Mouse (Mus musculus): Measurements from ENCODE around the gene Mpp3. TPM values are rescaled to one million over a fixed set of nuclear protein-coding genes. Genes with fewer than 3 reads are reported as not detected.

The Mpp3 gene
- polyA plus RNA-seq, 1 experiment from 2014 or later: 2.7 TPM

- 90% methylated on average over 7 of the region's 7 CpGs for WGBS (ENCODE audit: insufficient replicate concordance)
- H3K36me3 ChIP-seq (ENCODE audit: control insufficient read depth, insufficient read depth, low read length): peaks cover 19% of the 10 kb centered on the region
- no peak overlapping the region for H3K27ac ChIP-seq (ENCODE audit: low read depth, low read length)
Observed at GRCm38 (mm10) chr11:101976949-101977348, 51.3 kb downstream of the Mpp3 start.

DNA sequence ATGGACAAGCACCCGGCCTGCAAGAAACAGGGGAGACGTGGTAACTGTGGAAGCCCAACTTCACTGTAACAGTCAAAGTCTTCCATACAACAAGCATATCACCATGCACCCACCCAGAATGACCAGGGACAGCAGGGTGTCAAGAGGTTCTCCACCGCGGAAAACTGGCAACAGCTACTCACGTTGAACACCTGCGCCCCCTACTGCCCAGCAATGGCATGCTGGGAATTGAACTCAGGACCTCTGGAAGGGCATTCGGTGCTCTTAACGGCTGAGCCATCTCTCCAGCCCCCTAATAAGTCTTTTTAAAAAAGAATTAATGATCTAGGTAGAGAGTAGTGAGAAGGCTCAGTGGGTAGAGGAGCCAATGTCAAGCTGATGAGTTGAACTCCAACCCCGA is 53.3 kb downstream of the Mpp3 start:
- no peaks in the 10 kb centered on the region for H3K27me3 ChIP-seq (ENCODE audit: control insufficient read depth, insufficient read depth, low read length)
- ATAC-seq (replicated peaks; ENCODE audit: insufficient number of reproducible peaks, low FRiP score, low TSS enrichment): no peak
- H3K4me2 ChIP-seq: no peak overlapping the region
- no peak overlapping the region for H3K9ac ChIP-seq (ENCODE audit: low read depth, low read length)
- H3K4me3 ChIP-seq (ENCODE audit: low read depth, low read length): no peak overlapping the region
- no peaks in the 10 kb centered on the region for H3K9me3 ChIP-seq (replicated peaks; ENCODE audit: control insufficient read depth, low read length)
- WGBS (ENCODE audit: insufficient replicate concordance): 42% methylated on average over 9 of the region's 9 CpGs
- H3K4me1 ChIP-seq (ENCODE audit: control insufficient read depth, insufficient read depth, low read length): no peaks in the 10 kb centered on the region
- peaks cover 10% of the 10 kb centered on the region; the same call in 1 of the 2 replicates for H3K36me3 ChIP-seq (ENCODE audit: control insufficient read depth, insufficient read depth, low read length)
- H3K27ac ChIP-seq (ENCODE audit: low read depth, low read length): no peak overlapping the region

More at GRCm38 (mm10) chr11:101976949-101977348, 51.3 kb downstream of the Mpp3 start:
- H3K4me3 ChIP-seq (ENCODE audit: low read depth, low read length): no peak overlapping the region
- H3K27me3 ChIP-seq (ENCODE audit: control insufficient read depth, insufficient read depth, low read length): no peaks in the 10 kb centered on the region
- H3K9ac ChIP-seq (ENCODE audit: low read depth, low read length): no peak overlapping the region
- no peak for ATAC-seq (replicated peaks; ENCODE audit: insufficient number of reproducible peaks, low FRiP score, low TSS enrichment)
- peaks cover 4% of the 10 kb centered on the region for H3K4me1 ChIP-seq (ENCODE audit: control insufficient read depth, insufficient read depth, low read length)
- no peaks in the 10 kb centered on the region for H3K9me3 ChIP-seq (replicated peaks; ENCODE audit: control insufficient read depth, low read length)
- no peak overlapping the region for H3K4me2 ChIP-seq

DNA sequence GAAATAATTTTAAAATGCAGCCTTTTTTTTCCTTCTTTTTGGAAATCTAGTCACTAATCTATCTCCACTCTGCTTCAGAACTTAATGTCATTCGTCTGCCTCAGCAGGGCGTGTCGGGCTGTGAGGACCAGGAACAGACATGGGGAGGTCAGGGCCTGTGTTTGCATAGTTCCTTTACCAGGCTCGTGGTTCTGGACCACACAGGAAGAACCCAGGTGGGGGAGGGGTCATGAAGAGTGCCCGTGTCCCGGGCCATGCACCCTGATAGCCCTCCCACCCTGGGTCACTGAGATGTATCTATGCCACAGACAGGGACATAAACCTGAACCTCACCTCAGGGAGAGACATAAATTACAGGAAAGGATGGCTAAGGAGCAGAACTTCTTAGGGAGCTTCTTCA is 54.1 kb downstream of the Mpp3 start:
- Histone ChIP-seq H3K4me1 (ENCODE audit: control insufficient read depth, insufficient read depth, low read length) (no peaks in the 10 kb centered on the region), H3K4me2 (no peak overlapping the region), H3K27me3 (ENCODE audit: control insufficient read depth, insufficient read depth, low read length) (no peaks in the 10 kb centered on the region), H3K4me3 (ENCODE audit: low read depth, low read length) (no peak overlapping the region), H3K36me3 (ENCODE audit: control insufficient read depth, insufficient read depth, low read length) (peaks cover 7% of the 10 kb centered on the region; the same call in 1 of the 2 replicates), H3K27ac (ENCODE audit: low read depth, low read length) (no peak overlapping the region), H3K9ac (ENCODE audit: low read depth, low read length) (no peak overlapping the region), H3K9me3 (replicated peaks; ENCODE audit: control insufficient read depth, low read length) (no peaks in the 10 kb centered on the region)
- no peak for ATAC-seq (replicated peaks; ENCODE audit: insufficient number of reproducible peaks, low FRiP score, low TSS enrichment)
- 56% methylated on average over 6 of the region's 6 CpGs for WGBS (ENCODE audit: insufficient replicate concordance)

DNA sequence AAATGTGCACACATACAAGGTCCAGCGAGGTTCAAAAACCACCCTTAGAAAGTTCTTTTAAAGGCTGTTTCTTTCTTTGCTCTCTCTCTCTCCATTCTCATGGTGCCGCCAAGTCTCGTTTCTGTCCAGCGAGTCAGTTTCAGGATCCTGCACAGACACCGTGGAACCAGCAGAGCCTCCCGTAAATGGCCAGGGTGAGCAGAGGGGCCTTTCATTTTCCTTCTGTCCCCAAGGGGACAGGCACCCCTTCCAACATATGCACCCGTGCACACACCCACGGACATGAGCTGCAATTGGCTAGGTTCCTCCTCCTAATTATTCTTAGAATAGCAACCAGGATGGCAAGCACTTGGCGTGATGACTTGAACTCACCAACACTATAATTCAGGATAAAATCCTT is 54.8 kb downstream of the Mpp3 start:
- peaks cover 2% of the 10 kb centered on the region; the same call in 1 of the 2 replicates for H3K36me3 ChIP-seq (ENCODE audit: control insufficient read depth, insufficient read depth, low read length)

DNA sequence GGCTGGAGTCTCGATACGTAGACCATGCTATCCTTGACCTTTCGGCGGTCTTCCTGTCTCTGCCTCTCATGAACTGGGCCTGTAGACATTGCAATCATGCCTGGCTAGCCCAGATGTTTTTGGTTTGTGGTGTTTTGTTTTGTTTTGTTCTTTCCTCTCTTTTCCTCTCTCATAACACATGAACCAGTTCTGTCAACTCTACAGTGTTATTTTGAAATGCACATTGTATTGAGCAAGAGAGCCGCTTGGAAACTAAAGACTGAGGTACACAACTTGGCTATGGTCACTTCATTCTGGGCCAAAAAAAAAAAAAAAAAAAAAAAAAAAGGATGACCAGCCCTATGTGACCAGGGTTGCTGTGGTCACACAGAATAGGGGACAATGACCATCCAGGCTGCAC is 55.6 kb downstream of the Mpp3 start:
- Histone ChIP-seq H3K9ac (ENCODE audit: low read depth, low read length) (no peak overlapping the region), H3K4me1 (ENCODE audit: control insufficient read depth, insufficient read depth, low read length) (peaks cover 6% of the 10 kb centered on the region), H3K36me3 (ENCODE audit: control insufficient read depth, insufficient read depth, low read length) (peaks cover 2% of the 10 kb centered on the region; the same call in 1 of the 2 replicates), H3K27me3 (ENCODE audit: control insufficient read depth, insufficient read depth, low read length) (peaks cover under 1% of the 10 kb centered on the region; the same call in 1 of the 2 replicates), H3K27ac (ENCODE audit: low read depth, low read length) (no peak overlapping the region), H3K4me2 (no peak overlapping the region), H3K4me3 (ENCODE audit: low read depth, low read length) (no peak overlapping the region), H3K9me3 (replicated peaks; ENCODE audit: control insufficient read depth, low read length) (no peaks in the 10 kb centered on the region)
- ATAC-seq (replicated peaks; ENCODE audit: insufficient number of reproducible peaks, low FRiP score, low TSS enrichment): no peak
- WGBS (ENCODE audit: insufficient replicate concordance): 92% methylated on average over 5 of the region's 5 CpGs

More for the DNA sequence above, 54.8 kb downstream of the Mpp3 start:
- no peak overlapping the region for H3K9ac ChIP-seq (ENCODE audit: low read depth, low read length)
- 85% methylated on average over 9 of the region's 9 CpGs for WGBS (ENCODE audit: insufficient replicate concordance)
- peaks cover 2% of the 10 kb centered on the region for H3K4me1 ChIP-seq (ENCODE audit: control insufficient read depth, insufficient read depth, low read length)
- H3K4me3 ChIP-seq (ENCODE audit: low read depth, low read length): no peak overlapping the region
- no peak overlapping the region for H3K4me2 ChIP-seq
- H3K9me3 ChIP-seq (replicated peaks; ENCODE audit: control insufficient read depth, low read length): no peaks in the 10 kb centered on the region
- H3K27me3 ChIP-seq (ENCODE audit: control insufficient read depth, insufficient read depth, low read length): no peaks in the 10 kb centered on the region
- no peak for ATAC-seq (replicated peaks; ENCODE audit: insufficient number of reproducible peaks, low FRiP score, low TSS enrichment)
- no peak overlapping the region for H3K27ac ChIP-seq (ENCODE audit: low read depth, low read length)

- Histone ChIP-seq H3K27ac (ENCODE audit: low read depth, low read length) (no peak overlapping the region), H3K9ac (ENCODE audit: low read depth, low read length) (no peak overlapping the region), H3K4me1 (ENCODE audit: control insufficient read depth, insufficient read depth, low read length) (peaks cover 7% of the 10 kb centered on the region), H3K27me3 (ENCODE audit: control insufficient read depth, insufficient read depth, low read length) (peaks cover 3% of the 10 kb centered on the region; the same call in 1 of the 2 replicates), H3K36me3 (ENCODE audit: control insufficient read depth, insufficient read depth, low read length) (peaks cover 2% of the 10 kb centered on the region; the same call in 1 of the 2 replicates), H3K9me3 (replicated peaks; ENCODE audit: control insufficient read depth, low read length) (no peaks in the 10 kb centered on the region), H3K4me3 (ENCODE audit: low read depth, low read length) (no peak overlapping the region), H3K4me2 (no peak overlapping the region)
- WGBS (ENCODE audit: insufficient replicate concordance): 73% methylated on average over 3 of the region's 3 CpGs
- ATAC-seq (replicated peaks; ENCODE audit: insufficient number of reproducible peaks, low FRiP score, low TSS enrichment): no peak
Observed at GRCm38 (mm10) chr11:101972097-101972496, 56.2 kb downstream of the Mpp3 start.

- H3K27ac ChIP-seq (ENCODE audit: low read depth, low read length): no peak overlapping the region
- H3K4me1 ChIP-seq (ENCODE audit: control insufficient read depth, insufficient read depth, low read length): peaks cover 10% of the 10 kb centered on the region
- H3K36me3 ChIP-seq (ENCODE audit: control insufficient read depth, insufficient read depth, low read length): 0 out of 2 replicates have a peak, but pooled peaks cover 2% of the 10 kb centered on the region
- 30% methylated on average over 3 of the region's 3 CpGs for WGBS (ENCODE audit: insufficient replicate concordance)
- no peaks in the 10 kb centered on the region for H3K9me3 ChIP-seq (replicated peaks; ENCODE audit: control insufficient read depth, low read length)
- no peak overlapping the region for H3K9ac ChIP-seq (ENCODE audit: low read depth, low read length)
- peaks cover 8% of the 10 kb centered on the region for H3K27me3 ChIP-seq (ENCODE audit: control insufficient read depth, insufficient read depth, low read length)
- ATAC-seq (replicated peaks; ENCODE audit: insufficient number of reproducible peaks, low FRiP score, low TSS enrichment): no peak
- H3K4me3 ChIP-seq (ENCODE audit: low read depth, low read length): no peak overlapping the region
- H3K4me2 ChIP-seq: no peak overlapping the region
Observed at GRCm38 (mm10) chr11:101971410-101971809, 56.9 kb downstream of the Mpp3 start.

DNA sequence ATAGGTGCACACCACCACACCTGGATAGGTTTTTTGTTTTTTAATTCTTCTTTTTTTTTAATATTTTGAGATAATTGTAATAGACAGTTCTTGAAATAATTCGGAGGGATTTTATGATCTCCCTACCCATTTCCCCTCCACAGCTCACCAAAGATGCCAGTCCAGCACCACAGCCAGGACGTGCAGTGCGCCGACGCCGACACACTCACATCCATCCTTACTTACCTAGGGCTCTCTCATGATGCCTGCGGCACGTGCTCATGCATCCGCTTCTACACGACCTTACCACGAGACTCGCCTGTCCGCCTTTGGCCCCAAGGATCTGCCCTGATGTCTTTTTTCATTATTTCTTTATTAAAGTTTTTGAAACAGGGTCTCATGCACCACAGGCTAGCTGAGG is 58.4 kb downstream of the Mpp3 start:
- 77% methylated on average over 13 of the region's 13 CpGs for WGBS (ENCODE audit: insufficient replicate concordance)
- Histone ChIP-seq H3K9me3 (replicated peaks; ENCODE audit: control insufficient read depth, low read length) (no peaks in the 10 kb centered on the region), H3K9ac (ENCODE audit: low read depth, low read length) (no peak overlapping the region), H3K27ac (ENCODE audit: low read depth, low read length) (no peak overlapping the region), H3K4me2 (no peak overlapping the region), H3K4me3 (ENCODE audit: low read depth, low read length) (no peak overlapping the region), H3K27me3 (ENCODE audit: control insufficient read depth, insufficient read depth, low read length) (peaks cover 24% of the 10 kb centered on the region), H3K4me1 (ENCODE audit: control insufficient read depth, insufficient read depth, low read length) (peaks cover 14% of the 10 kb centered on the region), H3K36me3 (ENCODE audit: control insufficient read depth, insufficient read depth, low read length) (0 out of 2 replicates have a peak, but pooled peaks cover 2% of the 10 kb centered on the region)
- no peak for ATAC-seq (replicated peaks; ENCODE audit: insufficient number of reproducible peaks, low FRiP score, low TSS enrichment)

DNA sequence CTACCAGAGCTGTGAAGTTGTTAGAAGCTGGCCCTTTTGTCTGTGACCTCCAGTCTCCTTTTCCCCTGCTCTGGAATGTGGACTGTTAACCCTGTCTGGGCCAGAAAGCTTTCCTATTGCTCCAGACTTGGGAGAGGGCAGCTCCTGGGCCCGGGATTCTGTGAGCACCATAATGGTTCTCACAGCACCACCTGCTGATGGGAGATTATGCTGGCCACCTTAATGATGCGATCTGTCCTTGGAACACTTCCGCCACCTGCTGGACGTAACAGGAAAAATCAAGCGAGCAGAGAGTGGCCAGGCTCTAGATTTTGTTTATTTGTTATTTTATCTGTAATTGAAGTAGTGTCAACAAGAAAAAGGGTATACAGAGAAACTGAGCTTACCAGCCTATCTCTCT is 59.5 kb downstream of the Mpp3 start:
- H3K4me3 ChIP-seq (ENCODE audit: low read depth, low read length): no peak overlapping the region
- under 1% methylated on average over 5 of the region's 5 CpGs for WGBS (ENCODE audit: insufficient replicate concordance)
- H3K27me3 ChIP-seq (ENCODE audit: control insufficient read depth, insufficient read depth, low read length): peaks cover 35% of the 10 kb centered on the region
- 0 out of 2 replicates have a peak, but pooled peaks cover 2% of the 10 kb centered on the region for H3K36me3 ChIP-seq (ENCODE audit: control insufficient read depth, insufficient read depth, low read length)
- ATAC-seq (replicated peaks; ENCODE audit: insufficient number of reproducible peaks, low FRiP score, low TSS enrichment): 0 out of 2 replicates have a peak, but pooled peaks have one; percentile 43
- no peak overlapping the region for H3K27ac ChIP-seq (ENCODE audit: low read depth, low read length)
- no peak overlapping the region; the same call in 1 of the 2 replicates for H3K9ac ChIP-seq (ENCODE audit: low read depth, low read length)
- H3K9me3 ChIP-seq (replicated peaks; ENCODE audit: control insufficient read depth, low read length): no peaks in the 10 kb centered on the region
- peak overlapping the region; percentile 10 for H3K4me2 ChIP-seq
- peaks cover 14% of the 10 kb centered on the region for H3K4me1 ChIP-seq (ENCODE audit: control insufficient read depth, insufficient read depth, low read length)

Data from heart, embryonic 11.5 days (tissue).